Mouse (Mus musculus): ENCODE measurements around the gene Pccb.

DNA sequence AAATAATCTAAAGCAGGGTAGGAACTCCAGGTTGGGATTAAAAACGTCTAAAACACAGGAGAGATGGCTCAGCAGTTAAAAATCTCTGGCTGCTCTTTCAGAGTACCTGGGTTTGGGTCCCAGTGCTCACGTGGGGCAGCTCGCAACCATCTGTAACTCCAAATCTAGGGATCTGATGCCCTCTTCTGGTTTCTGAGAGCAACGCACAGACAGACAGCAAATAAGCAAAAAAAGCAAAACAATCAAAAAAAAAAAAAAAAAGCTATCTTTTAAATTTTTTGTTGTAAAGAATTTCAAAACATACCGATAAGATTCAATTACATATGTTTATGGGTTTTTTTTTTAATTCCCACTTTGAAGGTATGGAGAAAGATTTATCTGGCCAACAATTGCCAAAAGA is 31.4 kb downstream of the Pccb start:
- TF ChIP-seq CTCF (IDR thresholded peaks at IDR 0.05; ENCODE audit: extremely low read depth, insufficient read depth, insufficient read length, insufficient replicate concordance), result no peak
- no peak for TF ChIP-seq POLR2A (IDR thresholded peaks at IDR 0.05; ENCODE audit: low read depth, low read length)
